Mouse (Mus musculus) liver, adult 2 months (tissue): ENCODE measurements around the gene Bst2.

Experiments used
- CTCF ChIP-seq: fragments of 200-500 bp; IDR thresholded peaks from 2 replicates; pipeline ENCODE4 v1.5.1; 2011; ENCODE audit warnings: low read depth, low read length, control low read depth
- POLR2A ChIP-seq: fragments of 200-500 bp; IDR thresholded peaks from 2 replicates; pipeline ENCODE4 v1.6.1; 2011; ENCODE audit warnings: low read length, control low read depth; ENCODE audit not compliant: insufficient read depth; ENCODE audit errors: extremely low read depth

GRCm38 (mm10) chr8:71547590-71547989 lies 10.3 kb upstream of the Bst2 start:
- no peak for TF ChIP-seq POLR2A
- TF ChIP-seq CTCF, result no peak
